Mouse (Mus musculus) adrenal gland, postnatal 4 days (tissue): ENCODE measurements around the gene Dlg2. TPM values are rescaled to one million over a fixed set of nuclear protein-coding genes. Genes with fewer than 3 reads are reported as not detected.

Source experiments
- DNase-seq, 2 experiments: peaks; one replicate each; pipeline ENCODE4 v3.0.0; 2021 to 2022; ENCODE audit warnings: low spot score in 2 of 2, mixed read lengths in 2 of 2
- total RNA-seq, 2 experiments: library from RNA; stranded (reverse); gene quantifications; 2 replicates each; pipeline ENCODE4 v1.2.3; 2021

Dlg2 gene
- total RNA-seq, 2 experiments from 2014 or later, result 82.3 to 86.9 TPM

DNA sequence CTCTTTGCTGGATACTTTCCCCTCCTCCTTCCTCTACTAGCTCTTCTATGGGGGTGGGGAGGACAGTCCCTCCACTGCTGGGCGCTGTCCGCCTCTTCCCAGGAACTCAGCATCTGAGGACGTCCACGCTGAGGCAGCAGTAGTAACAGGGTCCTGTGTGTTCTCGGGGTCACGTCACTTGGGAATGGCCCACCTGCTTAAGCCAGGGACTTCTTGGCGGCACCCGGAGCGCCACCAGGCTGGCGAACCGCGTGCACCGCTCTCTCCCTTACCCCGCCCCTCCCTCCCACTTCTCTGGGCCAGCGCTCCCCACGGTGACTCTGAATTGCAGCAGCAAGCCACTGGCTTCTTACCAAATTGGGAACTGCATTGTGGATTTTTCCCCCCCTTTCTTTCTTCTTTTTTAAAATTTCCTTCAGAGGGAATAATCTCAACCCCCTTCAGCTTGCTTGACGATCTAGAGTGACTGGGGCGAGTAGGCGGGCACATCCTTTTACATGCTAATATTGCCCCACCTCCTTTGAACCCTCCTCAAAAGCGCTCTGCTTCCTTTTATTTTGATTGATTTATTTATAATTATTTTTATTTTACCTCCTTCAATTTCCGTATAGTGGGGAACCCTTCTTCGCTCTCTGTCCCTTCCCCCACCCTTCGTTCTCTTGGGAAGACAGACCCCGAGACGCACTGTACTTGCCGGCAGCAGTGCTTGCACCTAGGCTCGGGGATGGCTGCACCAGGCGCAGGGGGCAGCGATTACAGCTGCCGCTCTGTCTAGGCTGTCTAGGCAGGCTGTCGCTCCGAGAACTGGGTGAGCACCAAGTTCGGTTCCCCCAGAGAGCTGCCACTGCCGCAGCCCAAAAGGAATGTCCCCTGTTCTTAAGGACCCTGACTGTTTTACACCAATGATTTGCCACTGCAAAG is 785.8 kb downstream of the Dlg2 start:
- no peak for DNase-seq

DNA sequence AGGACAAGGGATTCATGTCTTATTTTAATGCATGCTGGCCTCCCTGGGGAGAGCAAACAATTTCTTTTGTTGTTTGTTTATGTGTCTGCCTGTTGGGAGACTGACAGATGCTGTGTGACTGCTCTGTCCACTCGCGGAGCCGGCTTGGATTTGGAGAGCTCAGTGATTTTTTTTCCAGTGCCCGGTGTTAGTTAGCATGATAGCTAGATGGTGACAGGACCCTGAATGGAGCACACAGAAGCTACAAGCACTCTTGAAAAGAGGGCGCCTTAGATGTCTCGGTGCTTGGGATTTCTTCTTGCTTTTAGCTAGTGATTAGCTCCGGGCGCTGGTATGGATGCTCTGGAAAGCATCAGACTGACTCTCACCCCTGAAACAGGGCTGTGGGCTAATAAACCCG is 786.5 kb downstream of the Dlg2 start:
- no peak for DNase-seq

DNA sequence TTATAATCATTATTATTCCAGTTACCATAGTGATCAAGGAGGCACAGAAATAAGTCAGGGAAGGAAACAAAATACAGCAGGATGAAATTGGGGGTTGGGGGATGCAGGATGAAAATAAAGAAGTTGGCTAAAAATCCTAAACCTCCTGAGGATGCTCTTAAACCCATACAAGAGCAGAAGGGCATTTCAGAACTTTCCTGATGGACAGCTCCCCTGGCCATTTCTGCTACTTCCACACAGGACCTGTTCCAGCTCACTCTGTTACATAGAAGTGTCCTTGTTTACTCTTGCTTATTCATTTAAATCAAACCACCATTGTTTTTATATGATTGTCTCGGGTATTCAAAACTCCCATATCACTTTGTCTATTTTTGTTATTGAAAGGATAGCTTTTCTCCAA is 791.3 kb downstream of the Dlg2 start:
- peak in 1 of 2 experiments; percentile 4 for DNase-seq

DNA sequence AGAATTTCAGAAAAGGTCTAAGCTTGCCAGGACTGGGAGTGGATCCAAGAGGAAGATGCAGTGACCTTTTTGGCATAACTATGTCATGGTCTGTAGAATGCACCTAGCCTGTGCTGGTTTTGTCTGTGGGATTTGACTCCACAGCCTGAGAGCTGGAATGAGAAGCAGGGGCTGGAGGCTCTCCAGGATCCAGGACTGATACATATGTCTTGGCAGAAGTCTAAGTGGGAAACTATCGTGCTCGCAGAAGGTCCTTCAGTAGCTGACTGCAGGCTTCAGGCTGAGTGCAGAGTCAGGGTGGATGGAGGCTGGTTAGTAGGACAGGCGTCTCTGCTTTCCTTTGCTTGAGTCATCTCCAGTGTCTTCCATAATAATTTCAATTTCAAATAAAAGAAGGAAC is 807.7 kb downstream of the Dlg2 start:
- DNase-seq, result no peak

DNA sequence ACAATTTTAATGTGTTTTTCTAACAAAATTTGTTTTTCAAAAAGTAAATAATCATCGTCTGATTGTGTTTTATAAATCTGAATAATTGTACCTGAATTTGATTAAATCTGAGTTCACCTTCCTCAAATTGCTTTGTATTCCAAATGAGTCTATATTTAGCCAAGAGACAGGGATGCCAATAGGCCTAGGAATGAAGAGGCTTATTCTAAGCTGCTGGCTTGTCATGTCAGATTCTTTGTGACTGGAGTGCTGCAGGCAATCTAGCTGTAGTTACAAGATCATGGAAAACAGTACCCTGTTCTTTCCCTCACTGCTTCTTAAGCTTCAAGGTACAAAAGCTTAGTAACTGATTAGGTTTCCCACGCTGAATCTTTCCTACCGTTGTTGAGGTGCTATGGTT is 811.9 kb downstream of the Dlg2 start:
- no peak for DNase-seq

DNA sequence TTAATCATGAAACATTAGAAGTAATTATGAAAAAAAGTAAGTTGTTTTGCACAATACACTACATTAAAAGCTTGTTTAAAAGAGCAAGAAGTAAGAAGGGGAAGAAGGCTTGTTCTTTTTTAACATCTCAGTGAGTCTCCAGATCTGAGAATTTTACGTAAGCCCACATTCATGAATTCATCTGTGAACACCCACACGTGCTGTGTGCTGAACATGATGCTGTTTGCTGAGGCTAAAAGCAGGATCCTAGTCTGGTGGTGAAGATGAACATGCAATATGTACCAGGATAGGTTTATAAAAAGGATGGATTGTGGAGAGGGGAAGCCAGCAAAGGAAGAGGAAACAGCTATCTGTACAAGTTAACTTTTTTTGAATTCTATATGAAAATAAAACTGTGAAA is 819.7 kb downstream of the Dlg2 start:
- no peak for DNase-seq

DNA sequence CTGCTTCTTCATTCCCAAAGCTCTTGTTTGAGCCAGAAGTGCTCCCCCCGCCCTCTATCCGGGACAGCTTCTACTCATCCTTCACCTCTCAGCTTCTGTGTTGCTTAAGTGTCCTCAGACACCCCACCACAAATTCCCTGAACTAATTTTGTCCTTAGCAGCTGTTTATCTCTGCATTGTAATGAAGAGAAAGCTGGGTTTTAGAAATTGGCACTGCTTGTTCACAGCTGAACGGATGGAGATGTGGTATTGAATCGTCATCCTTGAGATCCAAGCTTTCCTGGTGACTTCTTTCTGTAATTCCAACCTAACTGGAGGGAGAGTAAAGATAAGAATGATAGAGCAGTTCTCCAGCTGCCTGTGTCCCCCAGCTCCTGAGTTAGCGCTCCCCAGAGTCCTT is 834.7 kb downstream of the Dlg2 start:
- no peak for DNase-seq

DNA sequence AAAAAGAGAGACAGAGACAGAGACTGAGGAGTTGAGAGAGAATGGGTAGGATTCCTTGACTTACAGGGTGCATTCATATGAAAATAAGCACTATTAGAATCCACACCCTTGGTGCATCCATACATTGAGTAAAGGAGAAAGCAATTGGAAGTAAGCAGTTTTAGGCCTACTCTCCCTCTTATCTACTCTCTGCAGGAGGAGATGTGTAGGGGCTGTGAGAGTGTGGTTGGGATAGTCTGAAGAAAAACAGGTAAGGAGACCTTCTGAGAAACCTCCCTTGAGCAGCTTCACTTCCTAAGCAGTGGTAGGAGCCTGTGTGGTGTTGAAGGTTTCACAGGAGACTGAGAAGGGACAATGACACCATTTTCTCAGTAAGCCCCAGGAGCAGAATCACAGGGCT is 868.6 kb downstream of the Dlg2 start:
- DNase-seq, result no peak

DNA sequence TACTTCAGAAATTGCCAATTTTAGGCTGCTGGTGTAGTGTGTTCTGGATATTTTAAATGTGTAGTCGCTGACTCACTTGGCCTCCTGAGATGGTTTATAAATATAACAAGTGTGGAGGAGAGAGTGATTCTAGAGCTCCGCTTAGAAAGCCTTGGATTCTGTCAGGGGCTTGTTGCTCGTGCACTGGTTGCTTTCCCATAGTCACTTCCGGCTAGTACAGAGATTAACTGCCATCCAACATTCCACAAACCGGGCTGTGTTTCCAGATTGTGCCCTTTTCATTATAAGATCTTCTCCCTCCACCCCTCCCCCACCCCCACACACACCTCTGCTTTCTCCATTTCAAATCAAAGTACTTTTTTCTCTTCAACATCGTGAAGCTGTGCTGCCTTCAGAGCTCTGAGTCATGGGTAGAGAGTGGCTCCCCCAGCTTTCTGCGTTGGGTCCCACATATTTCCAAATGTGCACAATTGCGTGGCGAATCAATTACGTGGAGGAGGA is 893.4 kb downstream of the Dlg2 start:
- no peak for DNase-seq

DNA sequence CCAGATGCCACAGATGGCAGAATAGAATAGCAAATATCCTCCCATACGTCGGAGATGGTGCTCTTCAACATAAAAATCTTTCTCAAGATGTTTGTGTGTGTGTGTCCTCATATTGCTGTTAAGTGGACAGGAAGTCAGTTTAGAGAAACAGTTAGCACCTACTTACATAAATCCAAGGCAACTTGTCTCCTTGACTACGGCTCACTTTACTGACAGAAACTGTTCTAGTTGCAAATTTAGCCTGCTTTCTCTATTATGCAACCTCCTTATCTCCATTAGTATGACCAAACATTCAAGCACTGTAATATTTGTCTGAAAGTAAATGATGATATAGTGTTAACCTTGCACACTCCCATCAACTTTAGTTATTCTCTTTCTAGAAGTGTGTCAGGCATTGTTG is 905.8 kb downstream of the Dlg2 start:
- DNase-seq, result no peak

DNA sequence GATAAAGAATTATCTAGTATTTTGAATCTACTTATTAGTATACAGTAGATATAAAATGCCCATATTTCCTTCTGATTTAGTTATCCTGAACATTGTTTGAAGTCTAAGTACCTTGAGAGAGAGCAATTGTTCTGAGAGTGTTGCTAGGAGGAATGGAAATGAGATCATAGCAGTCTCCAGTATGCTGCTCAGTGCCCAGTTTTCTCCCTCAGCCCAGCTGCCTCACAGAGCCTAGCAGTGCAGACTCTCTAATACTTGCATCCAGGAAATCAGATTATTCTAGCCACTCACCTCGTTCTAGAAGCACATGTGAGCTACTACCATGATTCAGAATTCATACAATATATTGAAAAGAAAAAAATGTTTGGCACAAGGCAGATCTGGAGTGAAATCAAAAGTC is 907.4 kb downstream of the Dlg2 start:
- no peak for DNase-seq

DNA sequence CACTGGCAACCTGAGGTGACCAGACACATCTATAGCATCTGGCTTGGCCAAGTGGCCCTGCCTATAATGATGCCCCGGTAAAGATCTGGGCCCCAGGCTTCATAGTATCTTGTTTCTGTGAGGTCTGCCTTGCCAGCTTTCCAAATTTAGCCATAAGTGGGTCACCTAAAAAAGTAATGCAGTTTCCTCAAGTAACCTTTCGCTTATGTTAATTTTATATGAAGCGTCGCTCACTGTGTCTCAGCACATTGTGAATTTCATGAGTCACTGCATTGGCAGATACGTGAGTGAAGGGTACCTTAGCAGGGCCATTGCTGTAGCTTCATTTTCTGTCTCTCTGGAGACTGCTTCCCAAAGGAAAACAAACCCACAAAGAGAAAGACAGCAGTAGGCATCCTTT is 912.8 kb downstream of the Dlg2 start:
- DNase-seq, result no peak

DNA sequence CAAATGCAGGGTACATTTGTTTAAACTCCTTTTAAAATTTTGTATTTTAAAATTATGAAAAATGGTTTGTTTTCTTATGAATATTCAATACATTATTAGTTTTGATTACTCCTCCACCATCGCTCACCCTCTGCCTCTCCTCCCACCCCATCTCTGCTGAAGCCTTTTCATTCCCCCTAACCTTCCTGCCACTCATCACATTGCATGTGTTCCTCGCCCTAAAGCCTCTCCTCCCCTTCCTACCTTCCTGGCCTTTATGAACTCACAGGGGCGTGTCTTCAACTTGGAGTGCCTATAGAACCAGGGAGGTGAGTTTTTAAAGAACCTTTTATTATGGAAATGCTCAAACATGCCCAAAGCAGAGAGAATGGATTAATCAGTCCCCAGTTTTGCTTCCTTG is 921.4 kb downstream of the Dlg2 start:
- DNase-seq, result no peak

DNA sequence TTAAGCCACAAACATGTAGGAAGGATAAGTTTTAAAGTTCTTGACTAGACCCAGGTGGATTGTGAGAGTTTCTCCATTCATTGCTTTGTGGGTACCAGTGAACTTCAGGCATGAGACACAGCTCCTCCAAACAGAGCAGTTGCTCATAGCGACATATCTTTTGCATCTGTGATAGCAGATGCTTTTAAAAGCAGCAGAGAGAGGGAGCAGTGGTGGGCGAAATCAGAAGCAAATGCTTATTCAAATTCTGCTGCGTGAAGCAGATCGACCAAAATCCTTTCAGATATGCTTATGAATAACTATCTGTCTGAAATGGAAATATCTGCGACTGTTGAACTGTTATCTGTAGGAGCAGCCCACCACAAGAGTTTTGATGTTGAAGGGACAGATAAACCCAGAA is 935.6 kb downstream of the Dlg2 start:
- no peak for DNase-seq

DNA sequence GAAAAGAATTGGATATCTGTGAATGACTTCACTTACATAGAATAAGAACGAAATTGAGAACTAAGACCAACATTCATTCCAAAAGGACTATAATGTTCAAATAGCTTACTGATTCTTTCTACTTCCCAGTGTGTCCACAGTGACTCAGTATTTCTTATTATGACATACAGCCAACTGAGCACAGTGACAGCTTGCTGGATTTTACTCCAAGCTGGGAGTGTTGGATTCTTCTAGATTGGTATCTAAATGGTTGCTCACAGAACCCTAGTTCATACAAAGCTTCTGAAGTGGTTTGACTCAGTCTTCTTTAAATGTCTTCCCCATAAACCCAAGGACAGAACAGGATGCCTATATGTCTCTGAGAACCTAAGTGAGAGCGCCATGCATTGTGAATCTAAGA is 937.7 kb downstream of the Dlg2 start:
- DNase-seq, result no peak

DNA sequence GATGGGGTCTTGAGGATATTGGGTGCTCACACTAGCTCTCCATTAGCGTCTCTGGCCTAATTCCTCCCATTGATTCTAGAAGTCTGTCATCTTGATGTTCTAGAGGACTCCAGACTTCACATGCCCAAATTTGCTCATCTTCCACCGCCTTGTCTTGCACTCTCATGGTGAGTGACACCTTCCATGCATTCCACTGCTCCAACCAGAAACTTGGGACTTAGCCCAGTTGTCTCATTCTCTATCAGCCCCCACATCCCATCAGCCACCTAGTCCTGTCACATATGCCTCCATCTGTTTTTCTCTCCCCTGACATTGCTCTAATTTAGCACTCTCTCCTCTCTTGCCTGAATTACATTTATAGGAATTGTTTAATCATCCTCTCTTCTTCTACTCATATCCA is 938.3 kb downstream of the Dlg2 start:
- no peak for DNase-seq

DNA sequence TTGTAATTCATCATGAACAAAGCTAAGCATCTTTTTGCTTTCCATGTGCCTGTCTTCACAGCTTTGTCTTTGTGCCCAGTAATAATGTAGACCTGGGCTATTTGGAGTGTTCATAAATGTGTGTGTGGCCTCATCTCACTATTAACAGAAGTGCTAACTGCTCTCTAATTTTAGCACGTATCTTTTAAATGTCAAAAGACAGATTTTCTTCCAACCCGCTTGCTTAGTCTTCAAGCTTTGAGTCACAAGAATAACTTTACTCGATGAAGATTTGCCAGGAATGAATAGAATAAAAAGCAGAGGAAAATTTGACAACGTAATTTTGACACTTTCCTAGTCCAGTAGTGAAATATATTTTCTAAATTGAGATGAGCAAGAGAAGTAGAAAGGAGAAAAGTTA is 943.7 kb downstream of the Dlg2 start:
- no peak for DNase-seq

DNA sequence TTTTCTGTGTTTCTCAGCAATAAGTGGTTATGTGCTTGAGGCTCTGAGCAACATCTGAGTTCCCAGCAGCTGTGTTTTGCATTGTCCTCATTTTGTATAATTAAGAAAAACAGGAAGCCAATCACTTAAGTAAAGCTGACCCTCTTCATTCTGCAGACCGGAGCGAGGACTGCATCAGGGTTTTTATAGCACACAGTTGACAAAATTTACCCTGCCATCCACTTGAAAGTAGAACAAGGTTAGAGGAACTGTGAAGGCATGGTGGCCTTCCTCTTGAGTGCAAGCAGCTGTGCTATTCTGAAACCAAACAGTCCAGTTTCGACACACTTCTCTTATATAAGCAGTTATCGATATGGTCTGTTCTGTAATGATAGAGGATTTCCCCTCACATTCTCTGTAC is 947.3 kb downstream of the Dlg2 start:
- no peak for DNase-seq

DNA sequence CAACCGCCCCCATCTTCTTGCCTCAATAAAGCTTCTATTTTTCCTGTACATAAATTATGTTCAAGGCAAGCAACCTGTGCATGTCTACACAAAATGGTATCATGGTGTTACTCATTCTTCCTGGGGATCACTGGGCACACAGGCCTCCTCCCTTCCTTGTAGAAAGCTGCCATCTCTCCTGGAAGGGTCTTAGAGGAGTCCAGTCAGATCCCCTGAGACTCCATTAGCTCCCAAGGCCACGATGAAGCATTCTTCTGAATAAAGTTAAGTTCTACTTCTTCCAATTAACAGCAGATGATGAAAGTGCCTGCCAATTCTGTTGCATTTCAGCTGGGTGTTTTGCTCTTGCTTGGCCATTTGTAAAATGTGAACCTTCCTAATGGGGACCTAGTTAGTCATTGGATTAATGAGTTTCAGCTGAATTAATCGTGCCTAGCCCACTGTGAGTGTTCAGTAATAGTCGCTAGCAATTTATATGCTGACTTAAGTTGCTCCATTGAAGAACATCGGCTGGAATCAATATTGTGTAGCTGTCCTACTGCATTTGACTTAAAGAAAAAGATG is 953.3 kb downstream of the Dlg2 start:
- no peak for DNase-seq

DNA sequence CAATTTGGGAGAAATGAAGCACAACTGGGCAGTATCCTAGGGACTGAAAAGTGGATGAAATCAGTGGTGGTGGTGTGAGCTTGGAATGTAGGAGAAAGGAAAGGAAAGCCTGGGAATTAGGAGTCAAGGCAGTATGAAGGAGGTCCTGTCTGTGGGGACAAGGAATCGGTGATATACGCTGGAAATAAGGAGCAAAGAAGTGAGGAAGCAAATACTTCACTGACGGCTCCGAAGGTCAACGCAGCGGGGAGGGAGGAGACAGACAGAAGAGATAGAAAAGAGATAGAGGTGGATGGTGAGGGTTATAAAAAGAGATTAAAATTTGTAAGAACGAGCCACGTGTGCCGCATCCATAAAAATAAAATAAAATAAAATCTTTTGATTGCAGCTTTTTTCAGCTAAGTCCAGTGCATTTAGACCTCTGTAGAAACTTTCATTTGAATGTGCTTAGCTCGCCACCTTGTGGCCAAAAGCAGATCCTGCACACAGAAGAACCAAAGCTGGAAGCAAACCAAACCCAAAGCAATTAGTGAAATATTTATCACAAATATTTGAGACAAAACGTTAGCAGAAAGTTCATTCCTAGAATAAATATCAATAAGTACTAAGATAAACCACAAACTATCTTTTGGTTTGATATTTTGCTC is 955.2 kb downstream of the Dlg2 start:
- peak in 1 of 2 experiments; percentile 8 for DNase-seq

DNA sequence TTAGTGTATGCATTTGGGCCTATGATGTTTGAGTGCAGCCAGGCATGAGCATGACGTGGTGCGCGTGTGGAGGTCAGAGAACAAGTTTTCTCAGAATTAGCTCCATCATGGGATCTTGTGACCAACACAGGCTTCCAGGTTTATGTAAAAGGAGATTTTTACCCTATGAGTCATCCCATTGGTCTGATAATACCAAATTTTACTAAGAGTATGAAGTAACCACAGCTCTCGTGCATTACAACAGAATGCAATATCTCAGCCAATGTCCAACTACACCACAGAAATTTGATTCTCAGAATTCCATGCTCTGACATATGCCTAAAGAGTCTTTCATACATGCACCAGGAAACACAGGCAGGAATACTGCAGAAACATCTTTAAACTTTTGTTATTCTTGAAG is 956.1 kb downstream of the Dlg2 start:
- DNase-seq, result no peak

DNA sequence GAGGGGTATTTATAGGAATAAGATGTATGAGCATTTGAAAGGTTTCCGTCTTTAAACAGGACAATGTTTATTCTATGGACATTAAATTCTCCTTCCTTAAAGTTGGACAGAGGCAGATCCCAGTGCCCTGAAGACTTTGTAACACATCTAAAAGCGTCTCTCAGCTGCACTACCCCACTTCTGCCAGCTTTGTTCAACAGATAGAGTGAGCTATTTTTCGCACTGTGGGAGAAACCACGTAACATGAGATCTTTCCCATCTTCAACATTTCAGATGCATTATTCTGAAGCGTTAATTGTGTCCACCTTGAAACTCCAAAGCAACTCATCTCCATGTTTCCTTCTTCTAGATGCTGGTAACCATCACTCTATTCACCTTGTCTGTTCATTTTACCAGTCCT is 958.3 kb downstream of the Dlg2 start:
- no peak for DNase-seq
